Mouse (Mus musculus): ENCODE measurements around the gene Serpinb6b. TPM values are rescaled to one million over a fixed set of nuclear protein-coding genes. Genes with fewer than 3 reads are reported as not detected.

Gene Serpinb6b
- polyA plus RNA-seq, 1 experiment from 2014 or later: 7.0 TPM

GRCm38 (mm10) chr13:33003523-33004413, 38.8 kb downstream of the Serpinb6b start:
- ATAC-seq (ENCODE audit: low FRiP score, low TSS enrichment): peak; percentile 58; the same call in 1 of the 2 replicates
- H3K4me1 ChIP-seq (ENCODE audit: insufficient read depth, low read length): 0 out of 2 replicates have a peak, but pooled peaks cover 3% of the 10 kb centered on the region
- peaks cover 2% of the 10 kb centered on the region; the same call in 1 of the 2 replicates for H3K36me3 ChIP-seq (ENCODE audit: insufficient read depth, low read length)
- H3K9ac ChIP-seq (replicated peaks; ENCODE audit: low read length): peak overlapping the region; percentile 70
- no peaks in the 10 kb centered on the region for H3K9me3 ChIP-seq (ENCODE audit: low read length)
- H3K4me2 ChIP-seq (replicated peaks; ENCODE audit: low read depth, low read length): peak overlapping the region; percentile 54
- peak overlapping the region; percentile 87 for H3K27ac ChIP-seq (ENCODE audit: low read length)
- 64% methylated on average over 9 of the region's 9 CpGs for WGBS
- peak overlapping the region; percentile 45 for H3K4me3 ChIP-seq (ENCODE audit: low read length)
- H3K27me3 ChIP-seq (ENCODE audit: insufficient read depth, low read length): no peaks in the 10 kb centered on the region

- peak overlapping the region; percentile 70 for H3K9ac ChIP-seq (replicated peaks; ENCODE audit: low read length)
- ATAC-seq (ENCODE audit: low FRiP score, low TSS enrichment): peak; percentile 97
- peak overlapping the region; percentile 54 for H3K4me2 ChIP-seq (replicated peaks; ENCODE audit: low read depth, low read length)
- H3K27ac ChIP-seq (ENCODE audit: low read length): peak overlapping the region; percentile 87
- 0 out of 2 replicates have a peak, but pooled peaks cover 3% of the 10 kb centered on the region for H3K4me1 ChIP-seq (ENCODE audit: insufficient read depth, low read length)
- peak overlapping the region; percentile 45 for H3K4me3 ChIP-seq (ENCODE audit: low read length)
- no peaks in the 10 kb centered on the region for H3K27me3 ChIP-seq (ENCODE audit: insufficient read depth, low read length)
- H3K9me3 ChIP-seq (ENCODE audit: low read length): no peaks in the 10 kb centered on the region
- 14% methylated on average over 12 of the region's 12 CpGs for WGBS
- peaks cover 2% of the 10 kb centered on the region; the same call in 1 of the 2 replicates for H3K36me3 ChIP-seq (ENCODE audit: insufficient read depth, low read length)
These were observed 39.6 kb downstream of the Serpinb6b start for GRCm38 (mm10) chr13:33004414-33005105.

DNA sequence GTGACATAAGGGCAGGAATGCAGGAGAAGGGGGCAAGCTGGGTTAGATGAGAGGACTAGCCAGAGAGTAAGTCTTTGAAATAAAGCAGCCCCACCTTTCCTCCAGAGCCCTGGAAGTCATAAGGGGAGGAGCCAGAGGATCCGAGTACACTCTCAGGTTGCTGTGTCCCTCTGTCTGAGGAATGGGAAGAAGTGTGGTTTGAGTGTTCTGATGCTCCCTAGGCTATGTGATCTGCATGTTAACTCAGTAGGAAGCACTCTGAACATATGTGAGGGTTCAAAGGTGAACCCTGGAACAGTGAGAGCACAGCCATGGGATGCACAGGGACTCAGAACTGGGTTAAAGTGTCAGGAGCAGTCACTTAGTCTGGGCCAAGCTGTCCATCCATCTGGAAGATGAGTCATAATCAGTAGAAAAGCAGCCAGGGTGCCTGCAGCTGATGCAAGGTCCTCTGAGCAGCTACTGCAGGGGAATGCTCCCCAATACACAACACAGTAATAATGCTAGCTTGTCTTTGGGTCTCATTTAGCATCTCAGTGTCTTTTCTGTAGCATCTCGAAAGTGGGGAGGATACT, 40.6 kb downstream of the Serpinb6b start:
- Histone ChIP-seq H3K36me3 (ENCODE audit: insufficient read depth, low read length) (peaks cover 2% of the 10 kb centered on the region; the same call in 1 of the 2 replicates), H3K27ac (ENCODE audit: low read length) (no peak overlapping the region), H3K4me3 (ENCODE audit: low read length) (no peak overlapping the region), H3K4me2 (replicated peaks; ENCODE audit: low read depth, low read length) (peak overlapping the region; percentile 54), H3K27me3 (ENCODE audit: insufficient read depth, low read length) (no peaks in the 10 kb centered on the region), H3K4me1 (ENCODE audit: insufficient read depth, low read length) (0 out of 2 replicates have a peak, but pooled peaks cover 3% of the 10 kb centered on the region), H3K9me3 (ENCODE audit: low read length) (no peaks in the 10 kb centered on the region), H3K9ac (replicated peaks; ENCODE audit: low read length) (peak overlapping the region; percentile 4; the same call in 1 of the 2 replicates)
- WGBS: 67% methylated on average over 2 of the region's 2 CpGs
- no peak for ATAC-seq (ENCODE audit: low FRiP score, low TSS enrichment)

DNA sequence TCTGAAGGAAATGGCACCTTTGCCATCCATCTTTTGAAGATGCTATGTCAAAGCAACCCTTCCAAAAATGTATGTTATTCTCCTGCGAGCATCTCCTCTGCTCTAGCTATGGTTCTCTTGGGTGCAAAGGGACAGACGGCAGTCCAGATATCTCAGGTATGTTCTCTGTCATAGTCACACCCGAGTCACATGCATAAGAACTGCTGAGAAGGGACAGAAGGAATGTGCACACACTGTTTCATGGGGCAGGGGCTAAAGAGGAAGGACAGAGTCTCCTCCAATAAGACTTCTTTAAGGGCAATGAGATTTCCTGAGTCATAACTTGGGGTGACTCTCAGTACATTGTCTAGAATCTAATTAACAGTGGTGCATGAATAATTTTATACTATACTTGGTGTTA, 41.5 kb downstream of the Serpinb6b start:
- H3K27me3 ChIP-seq (ENCODE audit: insufficient read depth, low read length): no peaks in the 10 kb centered on the region
- 0 out of 2 replicates have a peak, but pooled peaks cover 3% of the 10 kb centered on the region for H3K4me1 ChIP-seq (ENCODE audit: insufficient read depth, low read length)
- no peak overlapping the region for H3K4me3 ChIP-seq (ENCODE audit: low read length)
- no peak overlapping the region for H3K9ac ChIP-seq (replicated peaks; ENCODE audit: low read length)
- WGBS: 91% methylated on average over 3 of the region's 3 CpGs
- H3K27ac ChIP-seq (ENCODE audit: low read length): no peak overlapping the region
- H3K9me3 ChIP-seq (ENCODE audit: low read length): no peaks in the 10 kb centered on the region
- H3K36me3 ChIP-seq (ENCODE audit: insufficient read depth, low read length): peaks cover 2% of the 10 kb centered on the region; the same call in 1 of the 2 replicates
- no peak for ATAC-seq (ENCODE audit: low FRiP score, low TSS enrichment)
- H3K4me2 ChIP-seq (replicated peaks; ENCODE audit: low read depth, low read length): no peak overlapping the region

DNA sequence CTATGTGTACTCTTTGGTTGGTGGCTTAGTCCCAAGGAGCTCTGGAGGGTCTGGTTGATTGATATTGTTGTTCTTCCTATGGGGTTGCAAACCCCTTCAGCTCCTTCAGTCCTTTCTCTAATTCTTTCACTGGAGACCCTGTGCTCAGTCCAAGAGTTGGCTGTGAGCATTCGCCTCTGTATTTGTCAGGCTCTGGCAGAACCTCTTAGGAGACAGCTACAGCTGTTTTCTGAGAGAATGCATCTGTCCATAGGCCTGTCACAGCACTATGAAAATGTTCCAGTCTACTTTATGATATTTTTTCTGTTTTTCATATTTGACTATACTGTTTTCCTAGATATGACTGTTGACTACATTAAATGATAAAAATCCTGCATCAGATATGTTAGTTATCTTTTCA, 47.4 kb downstream of the Serpinb6b start:
- WGBS: 63% methylated on average over 1 of the region's 1 CpGs

DNA sequence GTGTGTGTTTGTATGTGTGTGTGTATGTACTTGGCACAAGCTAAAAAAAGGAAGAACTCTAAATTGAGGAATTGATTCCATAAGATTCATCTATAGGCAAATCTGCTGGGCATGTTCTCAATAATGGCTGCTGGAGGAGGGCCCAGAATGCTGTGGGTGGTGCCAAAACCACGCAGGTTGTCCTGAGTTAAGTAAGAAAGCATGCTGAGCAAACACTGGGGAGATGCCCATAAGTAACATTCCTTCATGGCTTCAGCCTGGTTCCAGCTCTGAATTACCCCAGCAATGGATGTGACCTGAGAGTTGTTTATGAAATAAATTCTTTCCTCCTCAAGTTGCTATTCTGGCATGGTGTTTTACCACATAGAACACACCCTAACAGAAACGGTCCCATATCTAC, 48.3 kb downstream of the Serpinb6b start:
- 63% methylated on average over 2 of the region's 2 CpGs for WGBS
- no peak overlapping the region for H3K9ac ChIP-seq (replicated peaks; ENCODE audit: low read length)
- H3K36me3 ChIP-seq (ENCODE audit: insufficient read depth, low read length): peaks cover 9% of the 10 kb centered on the region; the same call in 1 of the 2 replicates
- H3K4me3 ChIP-seq (ENCODE audit: low read length): no peak overlapping the region
- H3K27me3 ChIP-seq (ENCODE audit: insufficient read depth, low read length): no peaks in the 10 kb centered on the region
- H3K4me1 ChIP-seq (ENCODE audit: insufficient read depth, low read length): no peaks in the 10 kb centered on the region
- H3K9me3 ChIP-seq (ENCODE audit: low read length): no peaks in the 10 kb centered on the region
- no peak overlapping the region for H3K27ac ChIP-seq (ENCODE audit: low read length)
- no peak for ATAC-seq (ENCODE audit: low FRiP score, low TSS enrichment)
- H3K4me2 ChIP-seq (replicated peaks; ENCODE audit: low read depth, low read length): no peak overlapping the region

More for the DNA sequence above, 47.4 kb downstream of the Serpinb6b start:
- no peak overlapping the region for H3K4me2 ChIP-seq (replicated peaks; ENCODE audit: low read depth, low read length)
- no peak overlapping the region for H3K9ac ChIP-seq (replicated peaks; ENCODE audit: low read length)
- no peak overlapping the region for H3K4me3 ChIP-seq (ENCODE audit: low read length)
- H3K27ac ChIP-seq (ENCODE audit: low read length): no peak overlapping the region
- ATAC-seq (ENCODE audit: low FRiP score, low TSS enrichment): no peak
- peaks cover 9% of the 10 kb centered on the region; the same call in 1 of the 2 replicates for H3K36me3 ChIP-seq (ENCODE audit: insufficient read depth, low read length)
- H3K9me3 ChIP-seq (ENCODE audit: low read length): no peaks in the 10 kb centered on the region
- no peaks in the 10 kb centered on the region for H3K27me3 ChIP-seq (ENCODE audit: insufficient read depth, low read length)
- H3K4me1 ChIP-seq (ENCODE audit: insufficient read depth, low read length): no peaks in the 10 kb centered on the region

DNA sequence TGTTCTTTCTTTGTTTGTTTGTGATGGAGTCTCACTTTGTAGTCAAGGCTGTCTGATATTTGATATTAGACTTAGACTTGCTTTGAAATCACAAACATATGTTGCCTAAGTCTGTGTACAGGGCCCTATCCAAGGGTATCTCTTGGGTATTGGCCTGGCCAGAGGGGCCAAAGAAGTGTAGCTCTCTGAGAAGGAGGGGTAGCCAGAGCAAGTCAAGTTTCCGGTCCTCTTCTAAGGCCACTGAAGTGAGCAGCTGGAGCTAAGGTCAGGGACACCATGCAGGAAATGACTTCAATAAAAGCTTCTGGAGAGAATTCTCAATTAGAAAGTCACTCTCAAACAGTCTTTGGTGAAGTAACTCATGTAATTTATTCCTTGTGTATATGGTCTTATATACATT, 57.4 kb downstream of the Serpinb6b start:
- H3K36me3 ChIP-seq (ENCODE audit: insufficient read depth, low read length): no peaks in the 10 kb centered on the region
- no peak overlapping the region for H3K9ac ChIP-seq (replicated peaks; ENCODE audit: low read length)
- no peak overlapping the region for H3K4me2 ChIP-seq (replicated peaks; ENCODE audit: low read depth, low read length)
- no peaks in the 10 kb centered on the region for H3K4me1 ChIP-seq (ENCODE audit: insufficient read depth, low read length)
- WGBS: 65% methylated on average over 1 of the region's 1 CpGs
- H3K27ac ChIP-seq (ENCODE audit: low read length): no peak overlapping the region
- no peak for ATAC-seq (ENCODE audit: low FRiP score, low TSS enrichment)
- H3K27me3 ChIP-seq (ENCODE audit: insufficient read depth, low read length): no peaks in the 10 kb centered on the region
- H3K4me3 ChIP-seq (ENCODE audit: low read length): no peak overlapping the region
- H3K9me3 ChIP-seq (ENCODE audit: low read length): peaks cover 2% of the 10 kb centered on the region; the same call in 1 of the 2 replicates

DNA sequence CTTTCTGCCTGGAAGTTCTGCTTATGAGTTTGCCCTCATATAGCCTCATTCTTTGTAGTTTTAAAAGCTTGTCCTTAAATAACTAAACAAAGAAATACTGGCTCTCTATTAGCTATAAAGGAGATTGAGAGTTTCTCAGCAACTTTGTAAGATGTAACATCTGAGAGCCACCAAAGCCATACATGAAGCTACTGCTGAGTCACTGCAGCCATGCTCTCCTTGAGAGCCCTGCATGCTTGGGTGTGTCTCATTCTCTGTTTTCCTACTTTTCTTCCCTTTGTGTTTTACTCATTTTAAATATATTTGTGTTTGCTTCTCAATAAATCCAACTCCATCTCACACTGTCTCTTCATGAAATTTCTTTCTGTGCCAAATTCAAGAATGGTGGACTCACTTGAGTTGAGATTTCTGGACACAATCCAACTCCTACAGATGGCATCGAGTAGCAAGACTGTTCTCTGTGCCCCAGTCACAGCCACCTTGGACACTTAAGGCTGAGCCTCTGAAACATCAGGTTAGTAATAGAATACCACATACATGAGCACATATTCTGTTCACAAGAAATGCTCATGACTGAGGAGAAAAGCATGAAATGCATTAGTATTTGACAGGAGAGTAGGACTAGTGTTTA, 61.5 kb downstream of the Serpinb6b start:
- no peaks in the 10 kb centered on the region for H3K27me3 ChIP-seq (ENCODE audit: insufficient read depth, low read length)
- H3K36me3 ChIP-seq (ENCODE audit: insufficient read depth, low read length): no peaks in the 10 kb centered on the region
- H3K9ac ChIP-seq (replicated peaks; ENCODE audit: low read length): no peak overlapping the region
- H3K4me1 ChIP-seq (ENCODE audit: insufficient read depth, low read length): no peaks in the 10 kb centered on the region
- no peak overlapping the region for H3K4me3 ChIP-seq (ENCODE audit: low read length)
- no peak overlapping the region for H3K4me2 ChIP-seq (replicated peaks; ENCODE audit: low read depth, low read length)
- H3K27ac ChIP-seq (ENCODE audit: low read length): no peak overlapping the region
- 80% methylated on average over 1 of the region's 1 CpGs for WGBS
- H3K9me3 ChIP-seq (ENCODE audit: low read length): no peaks in the 10 kb centered on the region
- ATAC-seq (ENCODE audit: low FRiP score, low TSS enrichment): no peak

DNA sequence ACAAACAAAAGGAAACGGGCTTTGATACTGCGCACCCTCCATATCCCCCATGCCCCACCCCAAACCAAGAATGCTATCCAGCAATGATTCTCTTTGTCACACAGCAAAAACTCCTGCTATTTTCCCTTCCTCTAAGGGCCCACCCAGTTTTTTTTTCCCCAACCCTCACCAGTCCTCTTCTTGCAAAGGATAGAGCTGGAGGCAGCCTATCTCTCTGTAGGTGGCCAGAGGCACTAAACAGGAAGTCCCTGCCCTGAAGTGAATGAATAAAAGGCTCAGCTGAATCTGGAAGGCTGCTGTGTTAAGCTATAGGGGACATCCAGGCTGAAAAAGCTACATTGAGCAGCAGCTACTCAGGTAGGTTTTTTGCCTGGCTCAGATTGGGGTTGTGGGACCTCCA, 62.2 kb downstream of the Serpinb6b start, which contains the start of gene Serpinb9b:
Gene Serpinb9b (plus strand): TSS at position 173 of the 400 bp plus-strand sequence.
- H3K4me3 ChIP-seq (ENCODE audit: low read length): no peak within 1 kb of the TSS
- 80% methylated on average over 2 of the region's 2 CpGs for WGBS
- no peaks in the 10 kb centered on the region for H3K36me3 ChIP-seq (ENCODE audit: insufficient read depth, low read length)
- no peaks in the 10 kb centered on the region for H3K4me1 ChIP-seq (ENCODE audit: insufficient read depth, low read length)
- H3K9me3 ChIP-seq (ENCODE audit: low read length): no peaks in the 10 kb centered on the region
- no peak for ATAC-seq (ENCODE audit: low FRiP score, low TSS enrichment)
- no peaks in the 10 kb centered on the region for H3K27me3 ChIP-seq (ENCODE audit: insufficient read depth, low read length)
- H3K9ac ChIP-seq (replicated peaks; ENCODE audit: low read length): no peak within 1 kb of the TSS
- H3K4me2 ChIP-seq (replicated peaks; ENCODE audit: low read depth, low read length): no peak within 1 kb of the TSS
- H3K27ac ChIP-seq (ENCODE audit: low read length): no peak within 1 kb of the TSS

Data from kidney, embryonic 16.5 days (tissue).